Mouse (Mus musculus): ENCODE results near the gene Adra2c.

DNA sequence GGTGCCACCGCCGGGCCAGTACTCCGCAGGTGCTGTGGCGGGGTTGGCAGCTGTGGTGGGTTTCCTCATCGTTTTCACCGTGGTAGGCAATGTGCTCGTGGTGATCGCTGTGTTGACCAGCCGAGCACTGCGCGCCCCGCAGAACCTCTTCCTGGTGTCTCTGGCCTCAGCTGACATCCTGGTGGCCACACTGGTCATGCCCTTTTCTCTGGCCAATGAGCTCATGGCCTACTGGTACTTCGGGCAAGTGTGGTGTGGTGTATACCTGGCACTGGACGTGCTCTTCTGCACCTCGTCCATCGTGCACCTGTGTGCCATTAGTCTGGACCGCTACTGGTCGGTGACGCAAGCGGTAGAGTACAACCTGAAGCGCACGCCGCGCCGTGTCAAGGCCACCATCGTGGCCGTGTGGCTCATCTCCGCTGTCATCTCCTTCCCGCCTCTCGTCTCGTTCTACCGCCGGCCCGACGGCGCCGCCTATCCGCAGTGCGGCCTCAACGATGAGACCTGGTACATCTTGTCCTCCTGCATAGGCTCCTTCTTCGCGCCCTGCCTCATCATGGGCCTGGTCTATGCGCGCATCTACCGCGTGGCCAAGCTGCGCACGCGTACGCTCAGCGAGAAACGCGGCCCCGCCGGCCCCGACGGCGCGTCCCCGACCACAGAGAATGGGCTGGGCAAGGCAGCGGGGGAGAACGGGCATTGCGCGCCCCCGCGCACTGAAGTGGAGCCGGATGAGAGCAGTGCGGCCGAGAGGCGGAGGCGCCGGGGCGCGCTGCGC lies 2.1 kb downstream of the Adra2c start:
- TF ChIP-seq CTCF (IDR thresholded peaks at IDR 0.05; ENCODE audit: insufficient read depth, low read length): no peak
- TF ChIP-seq POLR2A (IDR thresholded peaks at IDR 0.05; ENCODE audit: borderline replicate concordance, extremely low read depth, low read depth, low read length): no peak
